Mouse (Mus musculus): ENCODE results near the gene Olfr114.

Olfr114 gene

GRCm38 (mm10) chr17:37592643-37593042 lies at the start of gene Olfr114:
TSS of gene Olfr114 (minus strand) at chr17:37592743.
- DNase-seq (ENCODE audit: low spot score) = no peak

- DNase-seq (ENCODE audit: low spot score) = no peak
Measured at GRCm38 (mm10) chr17:37627009-37627408, 34.5 kb upstream of the Olfr114 start, which contains the start of the genes Olfr115 and Olfr116. TSS of gene Olfr115 (minus strand) at chr17:37627109. TSS of gene Olfr116 (minus strand) at chr17:37627199.

- DNase-seq (ENCODE audit: low spot score) = no peak
Measured at GRCm38 (mm10) chr17:37577563-37577962, 15.0 kb downstream of the Olfr114 start, which contains the start of gene Olfr113. TSS of gene Olfr113 (minus strand) at chr17:37577663.

- DNase-seq (ENCODE audit: low spot score) = no peak
Measured at GRCm38 (mm10) chr17:37569351-37569750, 23.2 kb downstream of the Olfr114 start, which contains the start of gene Olfr112. TSS of gene Olfr112 (minus strand) at chr17:37569451.

GRCm38 (mm10) chr17:37558913-37559615 lies 33.5 kb downstream of the Olfr114 start:
- DNase-seq (ENCODE audit: low spot score) = no peak

- no peak for DNase-seq (ENCODE audit: low spot score)
Measured at GRCm38 (mm10) chr17:37543800-37544435, 48.6 kb downstream of the Olfr114 start.

GRCm38 (mm10) chr17:37541454-37542119 lies 51.0 kb downstream of the Olfr114 start:
- no peak for DNase-seq (ENCODE audit: low spot score)
